Mouse (Mus musculus) stomach, embryonic 14.5 days (tissue): Measurements from ENCODE around the gene Zscan29. TPM values are rescaled to one million over a fixed set of nuclear protein-coding genes. Genes with fewer than 3 reads are reported as not detected.

Experiments
- ATAC-seq: fragments of 200-750 bp; cut with Nextera tagmentation; 2 replicates; pipeline ENCODE4 v1.8.0; 2017; ENCODE audit warnings: low read depth, moderate TSS enrichment; ENCODE audit not compliant: insufficient number of reproducible peaks, insufficient read depth, low FRiP score
- H3K27ac ChIP-seq: fragments of 300-500 bp; sonication (generic); 2 replicates; pipeline ENCODE4 v1.5.1; 2014; ENCODE audit warnings: mild to moderate bottlenecking, low read length, moderate library complexity, mixed read lengths
- H3K27me3 ChIP-seq: fragments of 300-500 bp; sonication (generic); 2 replicates; pipeline ENCODE4 v1.6.1; 2014; ENCODE audit warnings: low read length, control low read depth, mixed read lengths; ENCODE audit not compliant: control insufficient read depth, insufficient read depth
- H3K36me3 ChIP-seq: fragments of 300-500 bp; sonication (generic); 2 replicates; pipeline ENCODE4 v1.6.1; 2014; ENCODE audit warnings: mild to moderate bottlenecking, control low read depth, low read length, moderate library complexity, mixed read lengths; ENCODE audit not compliant: control insufficient read depth, insufficient read depth
- H3K4me1 ChIP-seq: fragments of 300-500 bp; sonication (generic); 2 replicates; pipeline ENCODE4 v1.6.1; 2014; ENCODE audit warnings: low read length, control low read depth, mixed read lengths; ENCODE audit not compliant: control insufficient read depth, insufficient read depth
- H3K4me2 ChIP-seq: fragments of 300-500 bp; sonication (generic); replicated peaks from 2 replicates; pipeline ENCODE4 v1.6.1; 2014; ENCODE audit warnings: low read depth, low read length, control low read depth
- H3K4me3 ChIP-seq: fragments of 300-500 bp; sonication (generic); 2 replicates; pipeline ENCODE4 v1.5.1; 2014; ENCODE audit warnings: low read depth, low read length, control low read depth
- H3K9ac ChIP-seq: fragments of 300-500 bp; sonication (generic); replicated peaks from 2 replicates; pipeline ENCODE4 v1.6.1; 2014; ENCODE audit warnings: low read depth, mild to moderate bottlenecking, control low read depth, low read length, moderate library complexity, mixed read lengths
- H3K9me3 ChIP-seq: fragments of 300-500 bp; sonication (generic); 2 replicates; pipeline ENCODE4 v1.6.1; 2016; ENCODE audit warnings: low read depth, low read length, control low read depth; ENCODE audit not compliant: control insufficient read depth
- WGBS: fragments of 180-500 bp; shearing (Covaris S2); extraction: QIAGEN DNeasy Blood & Tissue Kit; methylation state at CpG from one replicate; pipeline ENCODE4 v1.1.7; 2014; 5-methylcytosine and 5-hydroxymethylcytosine counted together
- polyA plus RNA-seq: library from polyadenylated mRNA; unstranded; fragments of >200 nt; fragmentation: Nextera tagmentation; extraction: Ambion mirVana; gene quantifications from 2 replicates; pipeline ENCODE4 v1.2.1, GENCODE M21; 2014

Zscan29 gene
- 12.2 and 12.9 TPM in 2 replicates for polyA plus RNA-seq

DNA sequence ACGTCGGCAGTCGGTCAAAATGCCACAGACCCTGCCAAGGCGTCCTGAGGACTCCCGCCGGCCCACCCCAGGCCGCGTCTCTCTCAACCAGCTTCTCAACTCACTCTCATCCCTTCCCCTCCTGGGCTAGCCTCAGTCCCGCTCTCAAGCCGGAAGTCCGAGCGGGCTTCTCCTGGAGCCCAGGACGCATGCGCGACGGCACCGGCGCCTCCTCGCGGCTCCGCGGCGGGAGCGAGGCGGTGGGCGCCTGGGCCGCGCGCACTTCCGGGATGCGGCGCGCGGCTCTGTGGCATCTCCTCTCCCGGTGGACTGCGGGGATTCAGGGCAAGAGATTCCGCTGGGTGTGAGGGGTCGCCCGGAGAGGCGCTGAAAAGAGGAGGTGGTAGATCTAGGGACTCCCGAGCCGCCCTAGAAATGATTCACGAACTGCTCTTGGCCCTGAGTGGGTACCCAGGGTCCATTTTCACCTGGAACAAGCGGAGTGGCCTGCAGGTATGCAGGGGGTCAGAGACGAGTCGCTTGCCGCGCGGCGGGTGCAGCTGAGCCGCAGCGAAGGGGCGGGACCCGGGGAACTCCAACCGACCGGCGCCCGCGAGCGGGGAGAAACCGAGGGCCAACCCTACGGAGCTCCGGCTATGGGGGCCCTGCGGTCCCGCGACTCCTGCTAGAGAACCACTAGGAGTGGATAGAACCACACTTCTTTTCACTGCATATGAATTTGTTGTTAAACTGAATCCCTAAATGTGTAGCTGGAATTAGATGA lies at the start of gene Zscan29:
Zscan29 (minus strand) TSS at position 146 of the 763 bp plus-strand sequence.
- no peaks in the 10 kb centered on the region for H3K9me3 ChIP-seq

DNA sequence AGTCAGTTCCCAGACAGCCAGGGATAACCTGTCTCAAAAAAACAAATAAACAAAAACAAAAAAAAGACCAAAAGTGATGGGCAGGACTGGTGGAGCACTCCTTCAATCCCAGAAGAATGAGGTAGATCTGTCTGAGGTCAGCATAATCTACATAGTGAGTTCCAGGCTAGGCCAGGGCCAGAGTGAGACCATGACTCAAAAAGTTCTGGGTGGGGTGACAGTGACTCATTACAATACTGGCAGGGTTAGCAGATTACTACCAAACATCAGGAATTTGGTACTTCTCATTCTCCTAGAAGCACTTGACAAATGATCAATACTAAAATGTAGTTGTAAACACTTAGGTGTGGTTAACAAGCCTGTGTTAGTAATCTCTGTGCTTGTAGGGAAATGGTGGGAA lies 49.1 kb upstream of the Zscan29 start:
- Histone ChIP-seq H3K4me2 (no peak overlapping the region), H3K36me3 (peaks cover 41% of the 10 kb centered on the region), H3K27me3 (no peaks in the 10 kb centered on the region), H3K4me1 (no peaks in the 10 kb centered on the region), H3K9me3 (no peaks in the 10 kb centered on the region), H3K4me3 (no peak overlapping the region), H3K9ac (no peak overlapping the region), H3K27ac (no peak overlapping the region)
- ATAC-seq, result no peak

More for the DNA sequence above, at the start of gene Zscan29:
- Histone ChIP-seq H3K36me3 (peaks cover 16% of the 10 kb centered on the region), H3K4me3 (peak within 1 kb of the TSS; percentile 93), H3K9ac (peak within 1 kb of the TSS; percentile 52), H3K27ac (peak within 1 kb of the TSS; percentile 66), H3K4me2 (peak within 1 kb of the TSS; percentile 88), H3K27me3 (no peaks in the 10 kb centered on the region), H3K4me1 (peaks cover 14% of the 10 kb centered on the region)
- ATAC-seq, result peak; percentile 93
- WGBS, result under 1% methylated on average over 66 of the region's 66 CpGs

DNA sequence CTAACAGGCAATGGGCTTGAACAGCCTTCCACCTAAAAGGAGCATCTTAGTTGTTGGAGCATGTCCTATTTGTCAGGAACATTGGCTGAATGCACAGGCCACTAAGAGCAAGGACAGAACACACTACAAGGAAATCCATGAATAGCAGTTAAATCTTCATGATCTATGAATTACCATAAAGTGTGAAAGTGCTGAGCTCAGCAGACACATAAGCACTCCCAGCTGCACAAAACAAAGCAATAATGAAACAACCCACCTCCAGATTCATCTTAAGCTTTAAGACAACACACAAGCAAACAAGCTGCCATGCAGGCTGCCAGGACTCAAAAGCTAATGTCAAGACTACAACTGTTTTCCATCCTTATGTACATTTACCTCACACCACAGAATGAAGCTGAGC lies 48.3 kb upstream of the Zscan29 start:
- no peaks in the 10 kb centered on the region for H3K27me3 ChIP-seq
- H3K9ac ChIP-seq, result no peak overlapping the region
- H3K36me3 ChIP-seq, result peaks cover 47% of the 10 kb centered on the region
- H3K9me3 ChIP-seq, result no peaks in the 10 kb centered on the region
- ATAC-seq, result no peak
- no peak overlapping the region for H3K4me3 ChIP-seq
- no peaks in the 10 kb centered on the region for H3K4me1 ChIP-seq
- H3K4me2 ChIP-seq, result no peak overlapping the region
- H3K27ac ChIP-seq, result no peak overlapping the region

DNA sequence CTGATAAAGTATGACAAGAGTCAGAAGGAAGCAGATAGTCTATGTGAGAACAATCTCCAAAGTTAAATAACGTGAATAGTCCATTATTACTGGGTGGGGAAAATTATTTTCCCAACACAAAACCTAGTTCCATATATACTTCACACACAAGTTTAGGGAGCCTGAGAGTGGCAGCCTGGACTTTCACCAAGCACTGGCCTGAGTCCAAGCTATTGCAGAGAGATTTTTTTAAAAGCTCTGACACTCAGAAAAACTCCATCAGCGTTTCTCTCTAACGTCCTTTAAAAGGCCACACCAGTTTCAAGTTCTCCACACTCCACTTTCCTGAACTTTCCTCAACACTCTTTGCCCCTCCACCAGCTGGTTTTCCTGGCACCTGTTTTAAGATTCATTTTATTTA lies 43.6 kb upstream of the Zscan29 start:
- Histone ChIP-seq H3K4me2 (no peak overlapping the region), H3K27ac (no peak overlapping the region), H3K36me3 (peaks cover 44% of the 10 kb centered on the region), H3K4me3 (no peak overlapping the region), H3K9me3 (no peaks in the 10 kb centered on the region), H3K27me3 (no peaks in the 10 kb centered on the region), H3K9ac (no peak overlapping the region), H3K4me1 (no peaks in the 10 kb centered on the region)
- 73% methylated on average over 3 of the region's 3 CpGs for WGBS
- ATAC-seq, result no peak

DNA sequence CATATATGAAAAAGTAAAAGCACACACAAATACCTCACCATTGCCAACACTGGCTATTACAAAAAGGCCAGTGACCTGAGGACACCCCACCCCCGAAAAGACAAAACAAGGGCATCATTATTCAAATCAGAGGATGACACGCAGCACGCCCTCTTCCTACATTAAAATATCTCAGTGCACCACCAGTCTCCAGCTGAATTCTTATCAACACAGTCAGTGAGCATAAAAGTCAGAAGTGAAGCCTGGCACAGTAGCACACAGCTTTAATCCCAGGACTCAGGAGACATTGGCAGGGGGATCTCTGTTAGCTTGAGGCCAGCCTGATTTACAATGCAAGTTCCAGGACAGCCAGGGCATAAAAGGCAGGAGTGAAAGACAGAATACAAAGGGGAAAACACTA lies 35.6 kb upstream of the Zscan29 start:
- Histone ChIP-seq H3K9me3 (no peaks in the 10 kb centered on the region), H3K27ac (no peak overlapping the region), H3K4me3 (no peak overlapping the region), H3K4me1 (no peaks in the 10 kb centered on the region), H3K9ac (no peak overlapping the region), H3K36me3 (peaks cover 89% of the 10 kb centered on the region), H3K4me2 (no peak overlapping the region), H3K27me3 (no peaks in the 10 kb centered on the region)
- ATAC-seq, result no peak
- 91% methylated on average over 3 of the region's 3 CpGs for WGBS

DNA sequence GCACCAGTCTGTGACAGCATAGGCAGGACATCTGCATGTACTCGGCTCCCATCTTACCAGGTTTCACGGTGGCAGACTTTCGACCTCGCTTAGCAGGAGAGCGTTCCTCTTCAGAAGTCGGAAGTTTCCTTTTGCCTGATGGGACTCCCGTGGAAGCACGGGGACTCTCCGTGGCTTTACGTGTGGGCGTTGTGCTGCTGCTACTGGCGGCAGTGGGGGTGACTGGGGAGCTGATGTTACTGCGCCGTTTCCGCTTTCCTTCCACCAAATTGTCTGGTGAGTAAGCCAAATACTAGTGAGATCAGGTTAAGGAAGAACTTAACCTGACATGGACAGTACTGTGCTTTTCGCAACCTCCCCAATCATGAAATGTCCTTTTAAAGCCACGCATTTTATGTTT lies 33.4 kb upstream of the Zscan29 start:
- Histone ChIP-seq H3K9ac (no peak overlapping the region), H3K27me3 (no peaks in the 10 kb centered on the region), H3K36me3 (peaks cover 91% of the 10 kb centered on the region), H3K4me2 (no peak overlapping the region), H3K4me1 (no peaks in the 10 kb centered on the region), H3K9me3 (no peaks in the 10 kb centered on the region), H3K4me3 (no peak overlapping the region), H3K27ac (no peak overlapping the region)
- ATAC-seq, result no peak
- 93% methylated on average over 17 of the region's 17 CpGs for WGBS

DNA sequence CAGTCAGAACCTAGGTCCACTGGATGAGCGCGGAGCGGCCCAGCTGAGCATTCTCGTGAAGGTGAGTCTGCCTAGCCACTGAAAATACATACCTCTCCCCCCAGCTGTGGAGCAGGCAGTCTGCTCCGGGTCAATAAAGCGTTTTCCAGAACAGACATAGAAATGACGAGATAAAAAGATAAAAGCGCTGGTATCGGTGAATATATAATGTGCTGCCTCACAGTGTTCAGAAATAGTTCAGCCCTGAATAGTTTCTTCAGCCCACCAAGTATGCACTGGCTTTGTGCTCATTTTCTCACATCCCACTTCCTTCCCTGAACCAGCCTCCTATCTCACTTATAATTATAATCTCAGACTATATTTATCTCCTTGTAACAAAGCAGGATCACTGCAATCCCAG lies 24.5 kb upstream of the Zscan29 start:
- H3K9ac ChIP-seq, result no peak overlapping the region
- no peak overlapping the region for H3K4me3 ChIP-seq
- H3K9me3 ChIP-seq, result no peaks in the 10 kb centered on the region
- no peaks in the 10 kb centered on the region for H3K27me3 ChIP-seq
- no peak overlapping the region for H3K4me2 ChIP-seq
- no peak overlapping the region for H3K27ac ChIP-seq
- 91% methylated on average over 9 of the region's 9 CpGs for WGBS
- H3K36me3 ChIP-seq, result peaks cover 96% of the 10 kb centered on the region
- H3K4me1 ChIP-seq, result no peaks in the 10 kb centered on the region
- no peak for ATAC-seq

DNA sequence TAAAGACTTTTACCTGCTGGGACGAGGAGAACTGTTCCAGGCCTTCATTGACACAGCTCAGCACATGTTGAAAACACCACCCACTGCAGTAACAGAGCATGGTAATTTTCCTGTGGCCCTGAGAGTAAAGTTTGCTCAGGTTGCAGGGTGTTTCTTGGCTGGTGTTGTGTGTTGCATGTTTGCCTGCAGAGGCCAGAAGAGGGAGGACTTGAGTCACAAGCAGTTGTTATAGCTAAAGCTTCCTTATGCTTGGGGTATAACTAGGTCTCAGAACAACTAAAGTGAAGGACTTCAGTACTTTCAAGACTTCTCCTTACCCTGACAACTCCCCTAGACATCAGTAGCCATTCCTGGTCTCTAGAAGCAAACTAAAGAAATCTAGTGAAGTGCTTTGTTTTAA lies 17.6 kb upstream of the Zscan29 start:
- no peak for ATAC-seq
- no peak overlapping the region for H3K4me3 ChIP-seq
- H3K27me3 ChIP-seq, result no peaks in the 10 kb centered on the region
- no peaks in the 10 kb centered on the region for H3K4me1 ChIP-seq
- H3K27ac ChIP-seq, result no peak overlapping the region
- no peaks in the 10 kb centered on the region for H3K9me3 ChIP-seq
- no peak overlapping the region for H3K9ac ChIP-seq
- no peak overlapping the region for H3K4me2 ChIP-seq
- WGBS, result 85% methylated on average over 1 of the region's 1 CpGs
- H3K36me3 ChIP-seq, result peaks cover 83% of the 10 kb centered on the region

DNA sequence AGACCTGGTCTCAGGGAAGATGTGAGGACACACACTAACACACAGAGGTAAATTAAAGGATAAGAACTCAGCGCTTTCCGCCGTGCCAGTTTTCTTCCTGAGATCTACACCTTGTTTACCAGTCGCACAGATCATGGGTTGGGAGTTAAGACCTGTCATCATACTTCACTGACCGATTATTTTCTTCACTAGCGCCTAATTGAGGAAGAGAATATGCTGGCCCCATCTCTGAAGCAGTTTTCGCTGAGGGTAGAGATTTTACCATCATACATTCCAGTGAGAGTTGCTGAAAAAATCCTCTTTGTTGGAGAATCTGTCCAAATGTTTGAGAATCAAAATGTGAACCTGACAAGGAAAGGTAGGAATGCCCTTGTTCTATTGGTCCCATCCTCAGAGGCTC lies 13.2 kb upstream of the Zscan29 start:
- no peaks in the 10 kb centered on the region for H3K4me1 ChIP-seq
- WGBS, result 95% methylated on average over 7 of the region's 7 CpGs
- no peak overlapping the region for H3K27ac ChIP-seq
- H3K4me3 ChIP-seq, result no peak overlapping the region
- H3K36me3 ChIP-seq, result peaks cover 58% of the 10 kb centered on the region
- no peak for ATAC-seq
- H3K27me3 ChIP-seq, result no peaks in the 10 kb centered on the region
- no peaks in the 10 kb centered on the region for H3K9me3 ChIP-seq
- H3K4me2 ChIP-seq, result no peak overlapping the region
- H3K9ac ChIP-seq, result no peak overlapping the region
